Mouse (Mus musculus) MEL (cell line): ENCODE results near the gene Itsn2. TPM values are rescaled to one million over a fixed set of nuclear protein-coding genes. Genes with fewer than 3 reads are reported as not detected.
A peak's percentile ranks its signal among the peaks of the same experiment; 100 is the strongest.

ENCODE experiments used
- DNase-seq: peaks from one replicate; pipeline ENCODE4 v3.0.0; 2011; ENCODE audit warnings: low read depth, low spot score
- H3K27ac ChIP-seq: 2 replicates; pipeline ENCODE4 v1.5.1; 2012; ENCODE audit warnings: low read depth, mild to moderate bottlenecking, control low read depth, low read length, moderate library complexity; ENCODE audit not compliant: control insufficient read depth
- H3K27me3 ChIP-seq, 2 experiments: fragments of 150-350 bp in 1 of 2; sonication (generic) in 1 of 2; 2 replicates each; pipeline ENCODE4 v1.6.1; 2012; ENCODE audit warnings: low read length in 2 of 2, mild to moderate bottlenecking in 2 of 2, improper control_type of control experiment in 1 of 2, moderate library complexity in 1 of 2; ENCODE audit not compliant: insufficient read depth in 2 of 2, control insufficient read depth in 1 of 2
- H3K36me3 ChIP-seq, 2 experiments: 2 replicates each; pipeline ENCODE4 v1.6.1; 2012 to 2014; ENCODE audit warnings: low read length in 2 of 2, improper control_type of control experiment in 1 of 2, inconsistent platforms in 1 of 2, mild to moderate bottlenecking in 1 of 2; ENCODE audit not compliant: insufficient read depth in 2 of 2, control insufficient read depth in 1 of 2
- H3K4me1 ChIP-seq, 2 experiments: fragments of 150-350 bp in 1 of 2; sonication (generic) in 1 of 2; 2 replicates each; pipeline ENCODE4 v1.6.1; 2012; ENCODE audit warnings: low read length in 2 of 2, improper control_type of control experiment in 1 of 2, mild to moderate bottlenecking in 1 of 2; ENCODE audit not compliant: insufficient read depth in 2 of 2, control insufficient read depth in 1 of 2
- H3K4me3 ChIP-seq, 2 experiments: fragments of 150-350 bp in 1 of 2; sonication (generic) in 1 of 2; 2 replicates each; pipeline ENCODE4 v1.5.1; 2012; ENCODE audit warnings: low read depth in 2 of 2, low read length in 2 of 2, mild to moderate bottlenecking in 2 of 2, moderate library complexity in 2 of 2, control low read depth in 1 of 2, improper control_type of control experiment in 1 of 2; ENCODE audit not compliant: control insufficient read depth in 1 of 2, insufficient read depth in 1 of 2
- H3K79me2 ChIP-seq: 2 replicates; pipeline ENCODE4 v1.6.1; 2012; ENCODE audit warnings: mild to moderate bottlenecking, low read length, moderate library complexity; ENCODE audit not compliant: control insufficient read depth, poor library complexity, insufficient read depth
- H3K9ac ChIP-seq: 2 replicates; pipeline ENCODE4 v1.6.1; 2012; ENCODE audit warnings: low read depth, mild to moderate bottlenecking, control low read depth, low read length, moderate library complexity; ENCODE audit not compliant: control insufficient read depth, poor library complexity, severe bottlenecking
- H3K9me3 ChIP-seq: fragments of 150-350 bp; sonication (generic); replicated peaks from 2 replicates; pipeline ENCODE4 v1.6.1; 2012; ENCODE audit warnings: mild to moderate bottlenecking, low read length, improper control_type of control experiment, moderate library complexity; ENCODE audit not compliant: insufficient read depth
- BHLHE40 ChIP-seq: IDR thresholded peaks from 2 replicates; pipeline ENCODE4 v1.6.1; 2012; ENCODE audit warnings: low read depth, mild to moderate bottlenecking, inconsistent platforms, low read length, improper control_type of control experiment, borderline replicate concordance
- CHD1 ChIP-seq: IDR thresholded peaks from 2 replicates; pipeline ENCODE4 v1.6.1; 2012; ENCODE audit warnings: low read depth, mild to moderate bottlenecking, inconsistent platforms, low read length, improper control_type of control experiment
- CHD2 ChIP-seq: IDR thresholded peaks from 2 replicates; pipeline ENCODE4 v1.6.1; 2011; ENCODE audit warnings: low read length, improper control_type of control experiment
- CTCF ChIP-seq, 3 experiments: IDR thresholded peaks in 2 of 3; conservative IDR thresholded peaks in 1 of 3; 2 replicates each; pipeline ENCODE4 v1.5.1; 2011 to 2012; ENCODE audit warnings: low read length in 3 of 3, low read depth in 2 of 3, mild to moderate bottlenecking in 2 of 3, improper control_type of control experiment in 1 of 3, inconsistent platforms in 1 of 3, mixed read lengths in 1 of 3, moderate library complexity in 1 of 3; ENCODE audit not compliant: control insufficient read depth in 1 of 3, insufficient read depth in 1 of 3, poor library complexity in 1 of 3, severe bottlenecking in 1 of 3
- E2F4 ChIP-seq: IDR thresholded peaks from 2 replicates; pipeline ENCODE4 v1.6.1; 2011; ENCODE audit warnings: low read depth, low read length, improper control_type of control experiment, borderline replicate concordance
- EP300 ChIP-seq, 2 experiments: IDR thresholded peaks; 2 replicates each; pipeline ENCODE4 v1.6.1; 2011; ENCODE audit warnings: improper control_type of control experiment in 2 of 2, low read length in 2 of 2, low read depth in 1 of 2, mild to moderate bottlenecking in 1 of 2
- ETS1 ChIP-seq: IDR thresholded peaks from 2 replicates; pipeline ENCODE4 v1.6.1; 2012; ENCODE audit warnings: low read depth, mild to moderate bottlenecking, inconsistent platforms, low read length, improper control_type of control experiment, moderate library complexity
- GATA1 ChIP-seq: IDR thresholded peaks from 2 replicates; pipeline ENCODE4 v1.6.1; 2011; ENCODE audit warnings: low read depth, low read length, improper control_type of control experiment
- HCFC1 ChIP-seq: IDR thresholded peaks from 2 replicates; pipeline ENCODE4 v1.6.1; 2012; ENCODE audit warnings: low read depth, mild to moderate bottlenecking, inconsistent platforms, low read length, improper control_type of control experiment, moderate library complexity
- KAT2A ChIP-seq: conservative IDR thresholded peaks from 2 replicates; pipeline ENCODE4 v1.6.1; 2012; ENCODE audit warnings: low read depth, low read length, improper control_type of control experiment, inconsistent platforms
- MAFK ChIP-seq: IDR thresholded peaks from 2 replicates; pipeline ENCODE4 v1.6.1; 2011; ENCODE audit warnings: low read depth, mild to moderate bottlenecking, low read length, improper control_type of control experiment, borderline replicate concordance
- MEF2A ChIP-seq: IDR thresholded peaks from 2 replicates; pipeline ENCODE4 v1.6.1; 2014; ENCODE audit warnings: low read depth, mild to moderate bottlenecking, inconsistent platforms, low read length, improper control_type of control experiment; ENCODE audit not compliant: poor library complexity, insufficient replicate concordance, severe bottlenecking; ENCODE audit errors: extremely low read depth
- MXI1 ChIP-seq: IDR thresholded peaks from 2 replicates; pipeline ENCODE4 v1.6.1; 2011; ENCODE audit warnings: mild to moderate bottlenecking, low read depth, low read length, improper control_type of control experiment
- MYB ChIP-seq: IDR thresholded peaks from 2 replicates; pipeline ENCODE4 v1.6.1; 2011; ENCODE audit warnings: mild to moderate bottlenecking, low read depth, low read length, improper control_type of control experiment
- MYC ChIP-seq: IDR thresholded peaks from 2 replicates; pipeline ENCODE4 v1.6.1; 2011; ENCODE audit warnings: low read depth, mild to moderate bottlenecking, low read length, improper control_type of control experiment, moderate library complexity
- NELFE ChIP-seq: IDR thresholded peaks from 2 replicates; pipeline ENCODE4 v1.6.1; 2011; ENCODE audit warnings: low read depth, low read length, improper control_type of control experiment
- NRF1 ChIP-seq: IDR thresholded peaks from 2 replicates; pipeline ENCODE4 v1.6.1; 2014; ENCODE audit warnings: low read depth, mild to moderate bottlenecking, inconsistent platforms, low read length, improper control_type of control experiment, moderate library complexity; ENCODE audit not compliant: poor library complexity, insufficient read depth, severe bottlenecking
- POLR2A ChIP-seq, 2 experiments: IDR thresholded peaks; 2 replicates each; pipeline ENCODE4 v1.6.1; 2011 to 2012; ENCODE audit warnings: low read length in 2 of 2, mild to moderate bottlenecking in 2 of 2, control low read depth in 1 of 2, improper control_type of control experiment in 1 of 2, low read depth in 1 of 2, moderate library complexity in 1 of 2; ENCODE audit not compliant: control insufficient read depth in 1 of 2, insufficient read depth in 1 of 2, poor library complexity in 1 of 2
- POLR2AphosphoS2 ChIP-seq: IDR thresholded peaks from 2 replicates; pipeline ENCODE4 v1.6.1; 2011; ENCODE audit warnings: low read length, improper control_type of control experiment
- POLR2AphosphoS5 ChIP-seq: IDR thresholded peaks from 2 replicates; pipeline ENCODE4 v1.6.1; 2012; ENCODE audit warnings: low read depth, borderline replicate concordance, mild to moderate bottlenecking, inconsistent platforms, low read length, moderate library complexity, mixed read lengths
- RAD21 ChIP-seq: IDR thresholded peaks from 2 replicates; pipeline ENCODE4 v1.6.1; 2011; ENCODE audit warnings: mild to moderate bottlenecking, low read depth, low read length, improper control_type of control experiment
- RCOR1 ChIP-seq: IDR thresholded peaks from 2 replicates; pipeline ENCODE4 v1.6.1; 2012; ENCODE audit warnings: low read depth, mild to moderate bottlenecking, inconsistent platforms, low read length, improper control_type of control experiment
- SMC3 ChIP-seq: IDR thresholded peaks from 2 replicates; pipeline ENCODE4 v1.6.1; 2011; ENCODE audit warnings: low read depth, low read length, improper control_type of control experiment
- TAL1 ChIP-seq: IDR thresholded peaks from 2 replicates; pipeline ENCODE4 v1.6.1; 2012; ENCODE audit warnings: mild to moderate bottlenecking, inconsistent platforms, low read length, moderate library complexity, mixed read lengths
- TBP ChIP-seq: IDR thresholded peaks from 2 replicates; pipeline ENCODE4 v1.8.0; 2011; ENCODE audit warnings: low read depth, low read length, improper control_type of control experiment
- UBTF ChIP-seq: IDR thresholded peaks from 2 replicates; pipeline ENCODE4 v1.6.1; 2012; ENCODE audit warnings: low read depth, mild to moderate bottlenecking, inconsistent platforms, low read length, improper control_type of control experiment, moderate library complexity, borderline replicate concordance; ENCODE audit not compliant: insufficient read depth
- USF1 ChIP-seq: IDR thresholded peaks from 2 replicates; pipeline ENCODE4 v1.6.1; 2014; ENCODE audit warnings: low read depth, mild to moderate bottlenecking, inconsistent platforms, low read length, improper control_type of control experiment, moderate library complexity
- ZKSCAN1 ChIP-seq: IDR thresholded peaks from 2 replicates; pipeline ENCODE4 v1.6.1; 2012; ENCODE audit warnings: low read depth, mild to moderate bottlenecking, inconsistent platforms, low read length, improper control_type of control experiment, moderate library complexity
- ZNF384 ChIP-seq: IDR thresholded peaks from 2 replicates; pipeline ENCODE4 v1.6.1; 2012; ENCODE audit warnings: low read depth, mild to moderate bottlenecking, inconsistent platforms, low read length, improper control_type of control experiment
- polyA plus RNA-seq, 2 experiments: library from polyadenylated mRNA; stranded (reverse) in 1 of 2; unstranded in 1 of 2; fragments of >175 nt in 1 of 2; fragments of >200 nt in 1 of 2; gene quantifications; 2 replicates each; pipeline versions ENCODE4 v1.2.1 to v1.2.4; 2012; ENCODE audit warnings: low replicate concordance in 2 of 2, low read depth in 1 of 2; ENCODE audit not compliant: insufficient read length in 2 of 2, insufficient read depth in 1 of 2, missing spikeins in 1 of 2
- total RNA-seq: library from RNA; depleted of rRNA; stranded (reverse); fragments of 300-350 nt; gene quantifications from 2 replicates; pipeline ENCODE4 v1.2.3, GENCODE M21; 2012

The Itsn2 gene
- total and polyA plus RNA-seq, 3 experiments, result 40.1 to 218 (median 47.5) TPM

- TF ChIP-seq MYC (no peak), CTCF (IDR thresholded peaks at IDR 0.05 in 2 of 3, conservative IDR thresholded peaks at IDR 0.05 in 1 of 3; ENCODE audit: control insufficient read depth in 1 of 3, insufficient read depth in 1 of 3, low read depth in 2 of 3, low read length in 3 of 3, poor library complexity in 1 of 3, severe bottlenecking in 1 of 3) (no peak), BHLHE40 (no peak), EP300 (IDR thresholded peaks at IDR 0.05; ENCODE audit: low read depth in 1 of 2, low read length in 2 of 2) (no peak), CHD2 (no peak), MXI1 (peak; percentile 36; the same call in 1 of the 2 replicates), ZNF384 (no peak), CHD1 (no peak), NELFE (no peak), POLR2A (IDR thresholded peaks at IDR 0.05; ENCODE audit: control insufficient read depth in 1 of 2, insufficient read depth in 1 of 2, low read depth in 1 of 2, low read length in 2 of 2, poor library complexity in 1 of 2) (no peak), MAFK (no peak)
Observed at GRCm38 (mm10) chr12:4614722-4615121, 22.3 kb downstream of the Itsn2 start (continued).

GRCm38 (mm10) chr12:4624201-4624600, 31.8 kb downstream of the Itsn2 start:
- Histone ChIP-seq H3K79me2 (no peaks in the 10 kb centered on the region), H3K27me3 (no peaks in the 10 kb centered on the region), H3K27ac (no peak overlapping the region), H3K4me3 (no peak overlapping the region), H3K9ac (no peak overlapping the region), H3K4me1 (peaks cover 5 to 8% of the 10 kb centered on the region in 2 experiments; a peak in 3 of 4 replicates), H3K9me3 (no peaks in the 10 kb centered on the region), H3K36me3 (peaks cover 8 to 20% of the 10 kb centered on the region in 2 experiments)
- no peak for TF ChIP-seq RAD21
- TF ChIP-seq NRF1, result no peak
- no peak for TF ChIP-seq UBTF
- peak; percentile 21 to 38; a peak in 1 of 4 replicates for TF ChIP-seq EP300 (IDR thresholded peaks at IDR 0.05; ENCODE audit: low read depth in 1 of 2, low read length in 2 of 2)
- no peak for TF ChIP-seq ZKSCAN1
- no peak for TF ChIP-seq CHD2
- no peak for TF ChIP-seq KAT2A
- no peak for TF ChIP-seq NELFE
- no peak for TF ChIP-seq ETS1
- TF ChIP-seq CTCF (IDR thresholded peaks at IDR 0.05 in 2 of 3, conservative IDR thresholded peaks at IDR 0.05 in 1 of 3; ENCODE audit: control insufficient read depth in 1 of 3, insufficient read depth in 1 of 3, low read depth in 2 of 3, low read length in 3 of 3, poor library complexity in 1 of 3, severe bottlenecking in 1 of 3), result no peak
- TF ChIP-seq TAL1, result no peak
- TF ChIP-seq E2F4, result no peak
- TF ChIP-seq HCFC1, result no peak
- TF ChIP-seq SMC3, result no peak
- TF ChIP-seq MYC, result no peak
- TF ChIP-seq MAFK, result no peak
- no peak for TF ChIP-seq POLR2A (IDR thresholded peaks at IDR 0.05; ENCODE audit: control insufficient read depth in 1 of 2, insufficient read depth in 1 of 2, low read depth in 1 of 2, low read length in 2 of 2, poor library complexity in 1 of 2)
- TF ChIP-seq POLR2AphosphoS2, result no peak
- TF ChIP-seq RCOR1, result peak; percentile 72
- no peak for TF ChIP-seq TBP
- TF ChIP-seq GATA1, result peak; percentile 32; the same call in 1 of the 2 replicates
- no peak for TF ChIP-seq MYB
- no peak for TF ChIP-seq USF1
- TF ChIP-seq MEF2A, result no peak
- no peak for TF ChIP-seq POLR2AphosphoS5
- DNase-seq, result peak; percentile 69
